Mouse (Mus musculus) G1E (cell line): ENCODE results near the gene Eml1.

Experiments used
- CTCF ChIP-seq: IDR thresholded peaks from 2 replicates; pipeline ENCODE4 v1.5.1; 2012; ENCODE audit warnings: low read depth, low read length, inconsistent platforms, mixed read lengths
- TAL1 ChIP-seq: conservative IDR thresholded peaks from 2 replicates; pipeline ENCODE4 v1.6.1; 2012; ENCODE audit warnings: low read depth, low read length, inconsistent platforms, mixed read lengths

DNA sequence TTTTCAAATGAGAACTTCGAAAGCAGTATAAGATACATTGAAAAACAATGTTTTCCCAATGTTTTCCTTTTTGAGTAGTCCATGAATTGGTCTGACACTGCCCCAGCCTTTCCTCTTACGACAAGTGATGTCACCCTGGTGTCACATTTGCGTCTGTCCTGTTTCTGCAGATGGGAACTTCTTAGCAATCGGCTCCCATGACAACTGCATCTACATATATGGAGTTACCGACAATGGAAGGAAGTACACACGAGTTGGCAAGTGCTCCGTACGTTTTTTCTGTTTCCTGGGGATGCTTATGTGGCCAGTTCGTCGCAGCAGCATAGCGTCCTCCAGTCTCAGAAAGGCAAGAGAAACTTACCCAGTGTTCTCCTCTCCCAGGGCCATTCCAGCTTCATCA is 163.7 kb downstream of the Eml1 start:
- no peak for TF ChIP-seq CTCF
- no peak for TF ChIP-seq TAL1
